Mouse (Mus musculus): ENCODE data around the gene Taf6l.
"Not testable (repeated sequence)": the region's sequence is repeated elsewhere in the genome, so short reads cannot be mapped to it uniquely, and the experiment has no call there.

The Taf6l gene

DNA sequence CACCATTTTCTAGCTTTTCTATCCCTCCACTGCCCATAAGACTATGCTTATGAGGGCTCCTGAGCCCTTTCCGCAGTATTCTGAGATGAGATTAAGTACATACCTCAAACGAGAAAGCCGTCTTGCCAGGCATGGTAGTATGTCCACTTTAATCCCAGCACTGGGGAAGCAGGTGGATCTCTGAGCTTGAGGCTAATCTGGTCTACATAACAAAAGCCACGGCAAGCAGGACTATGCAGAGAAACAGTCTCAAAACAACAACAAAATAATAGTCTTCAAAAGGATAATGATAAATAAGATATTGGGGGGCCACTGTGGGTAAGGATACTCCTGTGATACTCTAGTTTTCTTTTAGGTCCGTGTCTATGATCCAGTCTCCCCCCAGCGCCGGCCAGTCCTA lies 47.3 kb downstream of the Taf6l start:
- DNase-seq (ENCODE audit: low read depth), result no peak

DNA sequence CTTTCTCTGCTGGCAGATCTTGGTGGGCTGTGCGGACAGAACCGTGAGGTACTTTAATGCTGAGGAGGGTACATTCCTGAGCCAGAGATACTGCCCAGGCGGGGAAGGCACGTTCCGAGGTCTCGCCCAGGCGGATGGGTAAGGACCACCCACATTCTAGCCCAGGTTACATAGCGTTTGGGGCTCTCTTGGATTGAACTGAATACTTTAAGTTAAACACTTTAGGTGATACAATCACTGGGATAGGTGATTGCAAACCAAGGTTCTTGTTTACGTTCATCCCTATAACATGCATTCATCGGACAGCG lies 50.1 kb downstream of the Taf6l start:
- no peak for DNase-seq (ENCODE audit: low read depth)

DNA sequence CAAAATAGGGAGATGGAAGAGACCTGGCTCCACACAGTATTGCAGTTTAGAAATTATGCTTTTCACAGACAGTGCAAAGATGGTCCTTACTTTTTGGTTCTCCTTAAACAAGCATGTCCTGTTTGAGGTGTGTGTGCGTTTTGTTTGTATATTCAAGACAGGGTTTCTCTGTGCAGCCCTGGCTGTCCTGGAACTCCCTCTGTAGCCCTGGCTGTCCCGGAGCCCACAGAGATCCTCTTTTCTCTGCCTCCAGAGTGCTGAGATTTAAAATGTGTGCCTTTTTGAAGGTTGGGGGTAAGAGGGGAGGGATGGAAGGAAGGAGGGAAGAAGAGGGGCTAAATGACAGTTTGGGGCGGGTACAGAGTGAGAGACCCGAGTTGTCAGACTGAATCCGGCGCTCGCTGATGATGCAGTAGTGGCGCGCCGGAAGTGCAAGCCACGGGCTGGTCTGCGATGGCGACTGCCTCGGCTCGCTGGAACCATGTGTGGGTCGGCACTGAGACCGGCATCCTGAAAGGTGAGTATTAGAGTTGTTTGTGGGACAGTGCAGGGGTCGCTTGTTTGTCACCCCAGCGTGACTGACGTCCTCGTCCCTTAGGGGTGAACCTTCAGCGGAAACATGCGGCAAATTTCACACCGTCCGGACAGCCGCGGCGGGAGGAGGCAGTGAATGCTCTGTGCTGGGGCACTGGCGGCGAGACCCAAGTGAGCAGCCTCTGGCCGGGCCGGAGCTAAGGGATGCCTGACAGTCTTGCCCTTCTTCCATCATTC lies 50.6 kb downstream of the Taf6l start, which contains the start of gene Wdr74:
Gene Wdr74, plus strand, starts transcription at position 439 of the 771 bp plus-strand sequence.
- DNase-seq (ENCODE audit: low read depth), result peak; percentile 91

DNA sequence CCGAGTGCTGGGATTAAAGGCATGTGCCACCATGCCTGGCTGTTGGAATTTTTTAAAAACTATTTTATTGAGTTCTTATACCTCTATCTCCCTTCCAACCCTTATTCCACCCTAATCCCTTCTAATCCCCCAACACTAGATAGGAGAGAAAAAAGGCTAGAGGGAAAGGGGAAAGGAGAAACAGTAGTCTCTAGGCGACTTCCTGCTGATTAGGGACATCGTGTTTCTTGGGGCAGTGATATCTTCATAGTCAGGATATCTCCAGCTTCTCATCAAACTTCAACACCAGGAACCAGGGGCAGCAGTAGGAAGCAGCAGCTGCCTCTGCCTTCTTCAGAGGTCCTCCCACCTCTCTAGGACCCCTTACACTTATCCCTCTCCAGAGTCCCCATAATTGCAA lies 51.9 kb downstream of the Taf6l start:
- DNase-seq (ENCODE audit: low read depth), result no peak

DNA sequence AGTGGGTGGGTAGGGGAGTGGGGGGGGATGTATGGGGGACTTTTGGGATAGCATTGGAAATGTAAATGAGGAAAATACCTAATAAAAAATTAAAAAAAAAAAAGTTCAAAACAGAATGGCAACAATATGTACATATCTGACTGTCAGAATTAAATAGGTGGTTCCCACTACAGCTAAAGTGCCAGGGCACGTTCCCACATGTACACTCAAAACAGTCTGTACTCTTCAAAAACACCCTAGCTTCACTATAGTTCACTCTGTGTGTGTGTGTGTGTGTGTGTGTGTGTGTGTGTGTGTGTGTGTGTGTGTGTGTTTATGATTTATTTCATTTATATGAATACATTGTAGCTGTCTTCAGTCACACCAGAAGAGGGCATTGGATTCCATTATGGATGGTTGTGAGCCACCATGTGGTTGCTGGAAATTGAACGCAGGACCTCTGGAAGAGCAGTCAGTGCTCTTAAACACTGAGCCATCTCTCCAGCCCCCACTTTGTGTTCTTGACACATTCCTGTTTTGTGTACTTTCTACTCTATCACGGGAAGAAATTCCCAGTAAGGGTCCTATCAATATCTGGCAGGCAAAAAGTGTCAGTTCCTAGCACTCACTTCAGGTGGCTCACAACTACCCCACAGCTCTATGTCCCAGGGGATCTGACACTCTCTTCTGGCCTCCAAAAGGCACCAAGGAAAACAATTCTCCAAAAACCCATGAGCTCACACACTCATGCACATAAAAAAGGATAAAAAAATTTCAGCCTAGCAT lies 57.7 kb downstream of the Taf6l start:
- DNase-seq (ENCODE audit: low read depth), result not testable (repeated sequence)

DNA sequence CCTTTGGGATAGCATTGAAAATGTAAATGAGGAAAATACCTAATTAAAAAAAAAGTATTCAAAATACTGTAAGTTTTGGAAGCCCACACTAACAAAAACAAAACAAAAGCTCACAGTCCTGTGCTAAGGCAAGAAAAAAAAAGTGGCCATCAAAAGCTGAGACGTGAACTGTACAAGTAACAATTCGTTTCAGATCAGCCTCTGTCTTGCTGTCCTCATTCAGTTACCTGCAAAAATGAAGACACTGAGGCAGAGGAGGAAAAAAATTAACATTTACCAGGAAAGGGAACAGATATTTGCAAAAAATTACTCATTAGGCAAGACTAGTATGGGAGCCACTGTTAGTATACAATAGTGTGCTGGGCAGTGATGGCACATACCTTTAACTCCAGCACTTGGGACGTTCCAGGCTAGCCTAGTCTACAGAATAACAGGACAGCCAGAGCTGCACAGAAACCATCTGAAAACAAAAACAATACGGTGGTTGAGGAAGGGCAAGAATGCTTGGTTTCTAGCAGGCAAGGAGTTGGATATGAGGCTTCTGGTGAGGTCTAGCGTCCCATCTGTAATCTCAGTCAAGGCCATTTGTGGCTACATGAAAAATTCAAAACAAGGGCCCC lies 58.6 kb downstream of the Taf6l start:
- DNase-seq (ENCODE audit: low read depth), result no peak

DNA sequence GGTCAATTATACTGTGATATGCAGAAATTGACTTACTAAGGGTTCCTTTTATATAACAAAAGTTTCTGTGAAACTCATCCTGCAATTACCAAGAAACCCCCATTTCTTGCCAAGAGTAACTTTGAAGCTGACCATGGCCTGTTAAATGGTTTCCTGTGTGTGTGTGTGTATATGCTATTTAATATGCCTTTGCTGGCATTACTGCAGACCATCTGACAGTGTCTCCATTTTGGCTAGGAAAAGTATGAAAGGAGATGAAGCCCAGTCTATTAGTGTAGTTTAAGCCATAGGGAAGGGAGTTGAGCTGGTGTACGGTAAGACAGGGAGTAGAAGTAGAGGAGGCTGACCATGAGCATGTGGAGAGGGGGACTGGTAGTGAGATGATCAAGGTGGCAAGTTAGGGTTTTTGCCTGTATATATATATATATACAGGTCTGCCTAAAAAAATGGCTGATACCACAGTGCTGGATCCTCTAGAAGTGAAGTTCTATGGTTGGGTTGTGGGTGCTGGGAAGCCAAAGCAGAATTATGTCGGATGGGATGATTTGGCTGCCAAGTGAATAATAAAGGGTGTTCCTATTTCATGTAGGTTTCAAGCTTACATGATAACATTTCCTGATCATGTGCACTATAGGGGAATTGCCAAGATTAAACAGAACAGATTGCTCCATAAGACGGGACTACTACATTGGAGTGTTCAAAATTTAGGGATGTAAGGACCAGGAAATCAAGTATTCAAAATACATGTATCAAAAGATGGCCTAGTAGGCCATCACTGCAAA lies 59.4 kb downstream of the Taf6l start:
- DNase-seq (ENCODE audit: low read depth), result no peak

DNA sequence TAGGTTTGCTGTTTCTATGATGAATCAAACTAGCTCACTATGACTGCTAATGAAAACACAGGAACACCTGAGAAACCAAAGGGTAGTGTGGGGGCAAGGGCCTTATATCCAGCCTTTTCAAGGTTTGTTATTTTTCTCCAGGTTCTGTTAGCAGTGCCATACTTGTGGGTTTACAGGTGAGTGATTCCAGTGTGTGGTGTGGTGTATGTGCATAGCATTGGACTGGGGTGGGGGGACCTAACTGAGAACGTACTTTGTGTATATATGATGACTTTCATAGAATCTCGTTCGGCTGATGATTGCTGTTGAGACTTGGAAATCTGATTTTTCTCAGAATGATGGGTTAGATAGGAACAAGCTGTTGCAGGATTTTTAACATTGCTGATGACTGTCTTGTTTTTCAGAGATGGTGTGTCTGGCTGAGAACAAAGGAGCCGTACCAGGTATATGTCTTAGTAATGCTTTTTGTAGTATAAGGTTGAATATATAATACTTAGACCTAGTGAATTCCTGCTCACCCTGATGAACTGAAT lies 61.1 kb downstream of the Taf6l start:
- DNase-seq (ENCODE audit: low read depth), result no peak
